Comparison of ENCODE assay signal across 9 mouse cellular contexts in genomic region chr15:91165021-91165420, GRCm38 (mm10). TPM values are rescaled to one million over a fixed set of nuclear protein-coding genes. Genes with fewer than 3 reads are reported as not detected.
DNase-seq lines count a peak whose midpoint lies in the region; ATAC-seq and TF ChIP-seq lines count a peak whose summit lies in the region.
"Had no signal": no experiment of that assay in that cellular context is flagged by ENCODE, and none has a peak within 500 bp of the region (broad histone marks: within the 10 kb centered on the region; RNA-seq: fewer than 3 reads in every experiment).

No protein-coding gene starts in this region.

- no peak overlapping the region for H3K4me3 ChIP-seq in limb, embryonic 14.5 days (replicated peaks; ENCODE audit: low read length)
- no peak overlapping the region for H3K4me3 ChIP-seq in limb, embryonic 10.5 days
- no peak overlapping the region for H3K4me3 ChIP-seq in hindbrain, embryonic 16.5 days (ENCODE audit: low read length)
- H3K4me3 ChIP-seq in midbrain, postnatal 0 days (ENCODE audit: low read depth, low read length) = no peak overlapping the region

- TF ChIP-seq POLR2A in limb, embryonic 14.5 days (IDR thresholded peaks at IDR 0.05; ENCODE audit: borderline replicate concordance, extremely low read depth, insufficient read depth, insufficient read length) = no peak

- H3K9me3 ChIP-seq in limb, embryonic 14.5 days (ENCODE audit: control insufficient read depth, low read length) = no peaks in the 10 kb centered on the region
- no peaks in the 10 kb centered on the region for H3K9me3 ChIP-seq in limb, embryonic 10.5 days (replicated peaks)
- no peaks in the 10 kb centered on the region for H3K9me3 ChIP-seq in hindbrain, embryonic 16.5 days (ENCODE audit: control insufficient read depth, low read length)
- H3K9me3 ChIP-seq in midbrain, postnatal 0 days (ENCODE audit: low read length) = no peaks in the 10 kb centered on the region

- ATAC-seq in limb, embryonic 14.5 days (ENCODE audit: low FRiP score, low read depth) = no peak
- ATAC-seq in hindbrain, embryonic 16.5 days = 0 out of 2 replicates have a peak, but pooled peaks have one; percentile 37
- ATAC-seq in midbrain, postnatal 0 days (ENCODE audit: low FRiP score) = no peak

- peak; percentile 15 for DNase-seq in limb, embryonic 14.5 days (ENCODE audit: low spot score)
- no peak for DNase-seq in limb, embryonic 10.5 days (ENCODE audit: low spot score)
- DNase-seq in cerebellum, postnatal 25 days = peak; percentile 40 to 56
- DNase-seq in left cerebral cortex, postnatal 14 days (ENCODE audit: low spot score in 2 of 2) = peak; percentile 49 to 58
- DNase-seq in midbrain, postnatal 0 days (ENCODE audit: low spot score) = peak; percentile 72
- DNase-seq in thymus, postnatal 4 days = no peak
- no peak for DNase-seq in thymus, adult 18-20 months

- no peak overlapping the region for H3K27ac ChIP-seq in limb, embryonic 14.5 days (replicated peaks; ENCODE audit: low read depth, low read length)
- no peak overlapping the region for H3K27ac ChIP-seq in limb, embryonic 10.5 days
- H3K27ac ChIP-seq in hindbrain, embryonic 16.5 days (ENCODE audit: low read depth, low read length) = no peak overlapping the region
- H3K27ac ChIP-seq in midbrain, postnatal 0 days (ENCODE audit: low read depth, low read length) = no peak overlapping the region

- H3K9ac ChIP-seq in limb, embryonic 14.5 days (ENCODE audit: low read depth, low read length, severe bottlenecking) = no peak overlapping the region
- H3K9ac ChIP-seq in hindbrain, embryonic 16.5 days (ENCODE audit: low read depth, low read length) = no peak overlapping the region
- no peak overlapping the region for H3K9ac ChIP-seq in midbrain, postnatal 0 days (replicated peaks; ENCODE audit: low read length, poor library complexity, severe bottlenecking)

- WGBS in limb, embryonic 14.5 days = 12% methylated on average over 5 of the region's 5 CpGs
- WGBS in limb, embryonic 10.5 days = 3% methylated on average over 5 of the region's 5 CpGs
- WGBS in hindbrain, embryonic 16.5 days = 11% methylated on average over 5 of the region's 5 CpGs
- WGBS in midbrain, postnatal 0 days = 4% methylated on average over 5 of the region's 5 CpGs

- intact Hi-C loops in left cerebral cortex, postnatal 14 days (cut with DNase I) = loop anchor here (10.0 kb wide), 1 partner anchor 140 kb away; no protein-coding TSS in a partner anchor

- TF ChIP-seq CTCF in midbrain, postnatal 0 days (IDR thresholded peaks at IDR 0.05) = peak; percentile 76

- no peak overlapping the region for H3K4me2 ChIP-seq in limb, embryonic 14.5 days (replicated peaks; ENCODE audit: low read depth, low read length, severe bottlenecking)
- no peak overlapping the region for H3K4me2 ChIP-seq in hindbrain, embryonic 16.5 days (ENCODE audit: low read length)
- H3K4me2 ChIP-seq in midbrain, postnatal 0 days (ENCODE audit: low read depth, low read length, poor library complexity, severe bottlenecking) = no peak overlapping the region

- H3K36me3 ChIP-seq in limb, embryonic 14.5 days (ENCODE audit: control insufficient read depth, insufficient read depth, low read length) = no peaks in the 10 kb centered on the region
- H3K36me3 ChIP-seq in limb, embryonic 10.5 days = no peaks in the 10 kb centered on the region
- no peaks in the 10 kb centered on the region for H3K36me3 ChIP-seq in hindbrain, embryonic 16.5 days (ENCODE audit: control insufficient read depth, insufficient read depth, low read length)
- no peaks in the 10 kb centered on the region for H3K36me3 ChIP-seq in midbrain, postnatal 0 days (ENCODE audit: insufficient read depth, low read length)

- H3K4me1 ChIP-seq in limb, embryonic 14.5 days (ENCODE audit: control insufficient read depth, insufficient read depth, low read length) = no peaks in the 10 kb centered on the region
- H3K4me1 ChIP-seq in limb, embryonic 10.5 days = no peaks in the 10 kb centered on the region
- no peaks in the 10 kb centered on the region; the same call in 1 of the 2 replicates for H3K4me1 ChIP-seq in hindbrain, embryonic 16.5 days (ENCODE audit: control insufficient read depth, insufficient read depth, low read depth, low read length)
- no peaks in the 10 kb centered on the region for H3K4me1 ChIP-seq in midbrain, postnatal 0 days (ENCODE audit: insufficient read depth, low read length)

- H3K27me3 ChIP-seq in limb, embryonic 14.5 days (ENCODE audit: control insufficient read depth, insufficient read depth, low read length) = no peaks in the 10 kb centered on the region
- no peaks in the 10 kb centered on the region for H3K27me3 ChIP-seq in limb, embryonic 10.5 days (ENCODE audit: low read depth, poor library complexity, severe bottlenecking)
- H3K27me3 ChIP-seq in hindbrain, embryonic 16.5 days (replicated peaks; ENCODE audit: control insufficient read depth, insufficient read depth, low read length) = no peaks in the 10 kb centered on the region
- H3K27me3 ChIP-seq in midbrain, postnatal 0 days (ENCODE audit: insufficient read depth, low read length) = no peaks in the 10 kb centered on the region

RNA-seq across cellular contexts. Expression of gene Abcd2, which starts 26.6 kb away (rescaled TPM):
- 1.3 and 1.5 TPM in 2 replicates for polyA plus RNA-seq in limb, embryonic 14.5 days (2012; rRNA removed)
- polyA plus RNA-seq in limb, embryonic 14.5 days (2014; fragmentation: Nextera tagmentation; extraction: Ambion mirVana) = 2.0 and 2.5 TPM in 2 replicates
- 2.1 and 3.2 TPM in 2 replicates for polyA plus RNA-seq in limb, embryonic 10.5 days (2016; fragmentation: Nextera tagmentation; extraction: Ambion mirVana)
- polyA plus RNA-seq in hindbrain, embryonic 16.5 days (2015; fragmentation: Nextera tagmentation; extraction: Ambion mirVana) = 8.0 and 8.4 TPM in 2 replicates
- total RNA-seq in left cerebral cortex, postnatal 14 days (2021) = 10 to 100 TPM; 33.4 to 38.9 TPM
- 7.2 and 9.4 TPM in 2 replicates for total RNA-seq in midbrain, postnatal 0 days (2014; rRNA removed)
- polyA plus RNA-seq in midbrain, postnatal 0 days (2015; fragmentation: Nextera tagmentation; extraction: Ambion mirVana) = 4.9 and 5.9 TPM in 2 replicates

RNA-seq across cellular contexts. Expression of gene CN725425, which starts 34.3 kb away (rescaled TPM):
- polyA plus RNA-seq in limb, embryonic 14.5 days (2012; rRNA removed) = not detected in 2 replicates
- not detected in 2 replicates for polyA plus RNA-seq in limb, embryonic 14.5 days (2014; fragmentation: Nextera tagmentation; extraction: Ambion mirVana)
- polyA plus RNA-seq in limb, embryonic 10.5 days (2016; fragmentation: Nextera tagmentation; extraction: Ambion mirVana) = not detected in 2 replicates
- not detected in 2 replicates for polyA plus RNA-seq in hindbrain, embryonic 16.5 days (2015; fragmentation: Nextera tagmentation; extraction: Ambion mirVana)
- under 1 TPM in 1 of 2 experiments, not detected in 1; 0.18 TPM for total RNA-seq in left cerebral cortex, postnatal 14 days (2021)
- total RNA-seq in midbrain, postnatal 0 days (2014; rRNA removed) = 0.05 and 0.28 TPM in 2 replicates
- 0.22 TPM in 1 of 2 replicates, not detected in the other for polyA plus RNA-seq in midbrain, postnatal 0 days (2015; fragmentation: Nextera tagmentation; extraction: Ambion mirVana)
- polyA plus RNA-seq: gonadal fat pad, adult 2 months had no signal

Comparison
In these comparisons a context has a peak if more than half of its experiments do, and no peak if none do; other contexts are left out.
1. DNase-seq: peak in limb, embryonic 14.5 days (single experiment), cerebellum, postnatal 25 days (2 of 2), left cerebral cortex, postnatal 14 days (2 of 2) and midbrain, postnatal 0 days (single experiment); none in limb, embryonic 10.5 days (single experiment), thymus, postnatal 4 days (single experiment) and thymus, adult 18-20 months (0 of 2).